Mouse (Mus musculus): Measurements from ENCODE around the gene Ccdc106.
"Not testable (repeated sequence)": the region's sequence is repeated elsewhere in the genome, so short reads cannot be mapped to it uniquely, and the experiment has no call there.

Ccdc106 gene

GRCm38 (mm10) chr7:5015118-5016001 is 5.0 kb upstream of the Ccdc106 start, which contains the start of gene Gm44973:
TSS of gene Gm44973 (plus strand) at chr7:5015496.
- DNase-seq = peak; percentile 92 to 95

DNA sequence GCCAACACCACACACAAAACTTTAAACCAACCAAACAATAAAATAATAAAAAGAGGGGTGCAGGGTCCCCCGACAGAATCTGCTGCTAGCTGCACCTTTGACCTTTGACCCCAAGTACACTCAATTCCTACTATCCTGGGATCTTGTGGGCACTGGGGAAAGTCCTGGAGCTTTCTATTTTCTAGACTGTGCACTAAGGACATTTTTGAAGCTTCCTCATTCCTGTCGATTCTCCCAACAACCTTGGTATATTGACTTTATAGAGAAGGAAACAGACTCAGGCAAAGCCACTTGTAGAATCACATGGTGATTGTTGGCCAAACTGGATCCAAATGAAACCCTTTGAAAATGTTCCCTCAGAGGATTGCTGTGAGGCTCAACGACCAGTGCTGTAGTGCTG is 4.3 kb upstream of the Ccdc106 start:
- DNase-seq = no peak

GRCm38 (mm10) chr7:5016920-5017319 is 3.4 kb upstream of the Ccdc106 start:
- DNase-seq = no peak

GRCm38 (mm10) chr7:5017352-5017751 is 3.0 kb upstream of the Ccdc106 start:
- DNase-seq = no peak

DNA sequence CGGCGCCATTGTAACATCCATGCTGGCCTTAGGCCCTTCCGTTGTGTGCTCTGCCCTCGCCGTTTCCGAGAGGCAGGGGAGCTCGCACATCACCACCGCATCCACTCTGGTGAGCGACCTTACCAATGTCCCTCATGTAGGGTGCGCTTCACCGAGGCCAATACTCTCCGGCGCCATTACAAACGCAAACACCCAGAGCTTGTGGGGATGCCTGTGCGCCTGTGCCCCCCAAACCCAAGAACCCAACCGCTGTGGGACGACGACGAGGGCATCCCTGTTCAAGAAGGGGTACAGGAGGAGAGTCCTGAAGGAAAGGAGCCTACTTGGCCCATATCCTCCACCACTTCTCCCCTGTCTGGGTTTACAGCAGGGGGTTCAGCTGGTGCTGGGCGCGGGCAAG is 2.4 kb upstream of the Ccdc106 start:
- DNase-seq = no peak

DNA sequence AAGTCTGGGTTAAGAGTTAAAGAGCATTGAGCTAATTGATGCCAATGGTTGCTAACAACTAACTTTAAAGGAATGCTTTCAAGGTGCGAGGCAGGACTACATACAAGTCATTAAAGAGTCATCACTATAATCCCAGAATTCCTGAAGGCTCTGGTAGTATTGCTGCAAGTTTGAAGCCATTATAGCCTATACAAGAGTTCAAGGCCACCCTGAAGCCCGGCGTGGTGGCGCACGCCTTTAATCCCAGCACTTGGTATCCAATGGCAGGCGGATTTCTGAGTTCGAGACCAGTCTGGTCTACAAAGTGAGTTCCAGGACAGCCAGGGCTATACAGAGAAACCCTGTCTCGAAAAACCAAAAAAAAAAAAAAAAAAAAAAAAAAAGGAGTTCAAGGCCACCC is 777 bp upstream of the Ccdc106 start:
- DNase-seq = not testable (repeated sequence)

- no peak for DNase-seq
Observed at GRCm38 (mm10) chr7:5020685-5021084, 332 bp downstream of the Ccdc106 start.

GRCm38 (mm10) chr7:5021197-5021596 is 844 bp downstream of the Ccdc106 start:
- DNase-seq = no peak

- no peak for DNase-seq
Observed at GRCm38 (mm10) chr7:5029543-5029942, 9.2 kb downstream of the Ccdc106 start.

- DNase-seq = no peak
Observed at GRCm38 (mm10) chr7:5029946-5030345, 9.6 kb downstream of the Ccdc106 start.

DNA sequence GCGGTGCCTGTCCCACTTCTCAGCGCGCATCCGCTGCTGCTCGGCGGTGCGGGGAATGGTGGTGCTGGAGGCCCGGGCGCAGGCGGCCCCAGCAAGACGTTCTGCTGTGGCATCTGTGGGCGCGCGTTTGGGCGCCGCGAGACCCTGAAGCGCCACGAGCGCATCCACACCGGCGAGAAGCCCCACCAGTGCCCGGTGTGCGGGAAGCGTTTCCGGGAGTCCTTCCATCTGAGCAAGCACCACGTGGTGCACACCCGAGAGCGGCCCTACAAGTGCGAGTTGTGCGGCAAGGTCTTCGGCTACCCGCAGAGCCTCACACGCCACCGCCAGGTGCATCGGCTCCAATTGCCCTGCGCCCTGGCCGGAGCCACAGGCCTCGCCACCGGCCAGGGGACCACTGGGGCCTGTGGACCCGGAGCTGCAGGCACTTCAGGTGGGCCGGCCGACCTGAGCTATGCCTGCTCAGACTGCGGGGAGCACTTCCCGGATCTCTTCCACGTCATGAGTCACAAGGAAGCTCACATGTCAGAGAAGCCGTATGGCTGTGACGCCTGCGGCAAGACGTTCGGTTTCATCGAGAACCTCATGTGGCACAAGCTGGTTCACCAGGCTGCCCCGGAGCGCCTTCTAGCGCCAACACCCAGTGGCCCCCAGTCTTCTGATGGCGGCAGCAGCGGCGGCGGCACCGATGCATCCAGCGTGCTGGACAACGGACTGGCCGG is 10.4 kb downstream of the Ccdc106 start:
- DNase-seq = no peak

- DNase-seq = no peak
Observed at GRCm38 (mm10) chr7:5031496-5031895, 11.1 kb downstream of the Ccdc106 start.

- DNase-seq = no peak
Observed at GRCm38 (mm10) chr7:5033818-5034217, 13.5 kb downstream of the Ccdc106 start, which contains the start of gene 4632433K11Rik. TSS of gene 4632433K11Rik (plus strand) at chr7:5034118.

GRCm38 (mm10) chr7:5035628-5036027 is 15.3 kb downstream of the Ccdc106 start:
- no peak for DNase-seq

GRCm38 (mm10) chr7:5036136-5036535 is 15.8 kb downstream of the Ccdc106 start:
- no peak for DNase-seq

DNA sequence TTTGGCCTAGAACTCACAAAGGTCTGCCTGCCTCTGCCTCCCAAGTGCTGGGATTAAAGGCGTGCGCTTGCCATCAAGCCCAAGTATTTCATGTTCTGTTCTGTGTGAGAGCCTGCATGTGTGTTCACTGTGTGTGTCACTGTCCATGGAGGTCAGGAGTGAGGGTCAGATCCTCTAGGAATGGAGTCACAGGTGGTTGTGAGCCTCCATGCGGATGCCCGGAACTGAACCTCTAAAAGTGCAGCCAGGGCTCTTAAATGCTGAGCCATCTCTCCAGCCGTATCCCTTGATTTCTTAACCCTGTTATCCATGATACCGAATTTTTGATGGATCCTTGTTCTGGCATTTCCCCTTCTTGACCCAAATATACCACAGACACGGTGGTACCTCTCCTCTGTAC is 16.7 kb downstream of the Ccdc106 start:
- no peak for DNase-seq

DNA sequence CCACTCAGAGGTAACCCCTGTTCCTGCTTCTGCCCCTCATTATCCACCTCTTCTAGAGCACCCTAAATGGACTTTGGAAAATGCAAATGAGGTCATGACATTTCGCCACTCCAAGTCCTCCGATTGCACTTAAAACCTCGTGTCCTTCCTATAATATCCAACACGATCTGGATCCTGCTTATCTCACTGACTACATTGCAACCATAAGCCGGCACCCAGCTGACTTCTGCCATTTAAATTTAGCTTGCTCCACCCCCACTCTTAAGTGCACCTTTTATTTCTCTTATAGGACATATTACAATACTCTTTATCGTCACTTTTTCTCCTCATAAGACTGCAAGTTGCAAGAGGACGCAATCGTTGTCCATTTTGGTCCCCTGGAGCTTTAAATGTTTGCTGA is 17.1 kb downstream of the Ccdc106 start:
- no peak for DNase-seq

- peak; percentile 94 to 96 for DNase-seq
Observed at GRCm38 (mm10) chr7:5038109-5038732, 17.9 kb downstream of the Ccdc106 start, which contains the start of gene Zfp784. TSS of gene Zfp784 (minus strand) at chr7:5038446.

GRCm38 (mm10) chr7:5038940-5039339 is 18.6 kb downstream of the Ccdc106 start:
- DNase-seq = no peak

DNA sequence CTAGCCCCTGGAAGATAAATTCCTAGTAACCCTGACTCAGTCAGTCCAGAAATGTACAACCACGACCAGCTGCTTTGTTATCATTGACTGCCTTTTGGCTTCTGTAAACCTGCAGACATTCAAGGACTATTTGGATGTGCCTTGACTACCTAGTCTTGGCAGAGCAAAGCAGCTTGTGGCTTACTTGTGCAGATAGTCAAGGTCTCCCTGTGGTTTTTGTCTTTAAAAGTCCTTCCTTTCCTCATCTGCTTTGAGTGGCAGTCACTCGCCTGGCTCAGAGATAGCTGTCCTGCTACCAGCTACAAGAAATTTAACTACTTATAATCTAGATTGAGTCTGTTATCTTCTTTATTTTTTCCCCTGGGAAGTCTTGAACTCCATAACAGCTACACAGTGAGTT is 24.6 kb downstream of the Ccdc106 start:
- DNase-seq = no peak

DNA sequence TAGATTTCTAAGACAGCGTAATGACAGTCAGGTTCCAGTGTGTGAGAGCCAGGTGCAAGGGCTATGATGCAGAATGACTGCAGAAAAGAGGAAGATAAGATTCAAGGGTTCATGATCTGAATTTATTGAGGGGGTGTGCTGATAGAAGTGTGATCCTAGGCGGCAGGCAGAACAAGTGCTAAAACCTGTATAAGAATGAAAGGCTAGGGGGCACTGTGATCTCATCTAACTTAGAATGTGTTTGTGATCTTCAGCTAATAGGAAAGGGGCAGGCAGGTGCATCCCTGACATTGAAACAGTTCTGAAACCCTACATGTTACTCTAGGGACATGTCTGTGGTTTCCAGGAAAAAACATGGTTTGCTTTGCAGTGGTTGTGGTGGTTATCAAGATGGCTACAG is 25.8 kb downstream of the Ccdc106 start:
- no peak for DNase-seq

GRCm38 (mm10) chr7:5047313-5047712 is 27.0 kb downstream of the Ccdc106 start:
- peak in 1 of 2 experiments; percentile 35 for DNase-seq

Data from lung, adult 18-20 months (tissue).